Mouse (Mus musculus) liver, postnatal 0 days (tissue): Measurements from ENCODE around the gene Nucb1.

Source experiments
- CTCF ChIP-seq: sonication (generic); IDR thresholded peaks from 2 replicates; pipeline ENCODE4 v1.5.1; 2016; ENCODE audit warnings: antibody characterized with exemption, low read depth
- EP300 ChIP-seq: IDR thresholded peaks from 2 replicates; pipeline ENCODE4 v1.6.1; 2016; ENCODE audit warnings: antibody characterized with exemption, low read depth, mild to moderate bottlenecking

GRCm38 (mm10) chr7:45446589-45446988, 63.6 kb downstream of the Nucb1 start:
- TF ChIP-seq CTCF (no peak), EP300 (no peak)
